Mouse (Mus musculus) megakaryocyte, embryonic 14.5 days (primary cell): ENCODE measurements around the gene Zfx.

ENCODE experiments used
- FLI1 ChIP-seq: IDR thresholded peaks from 2 replicates; pipeline ENCODE4 v1.6.1; 2012; ENCODE audit warnings: low read length, inconsistent platforms, mixed read lengths
- GATA1 ChIP-seq: IDR thresholded peaks from 3 replicates; pipeline ENCODE4 v1.6.1; 2012; ENCODE audit warnings: mixed read lengths, low read length, inconsistent platforms, borderline replicate concordance

DNA sequence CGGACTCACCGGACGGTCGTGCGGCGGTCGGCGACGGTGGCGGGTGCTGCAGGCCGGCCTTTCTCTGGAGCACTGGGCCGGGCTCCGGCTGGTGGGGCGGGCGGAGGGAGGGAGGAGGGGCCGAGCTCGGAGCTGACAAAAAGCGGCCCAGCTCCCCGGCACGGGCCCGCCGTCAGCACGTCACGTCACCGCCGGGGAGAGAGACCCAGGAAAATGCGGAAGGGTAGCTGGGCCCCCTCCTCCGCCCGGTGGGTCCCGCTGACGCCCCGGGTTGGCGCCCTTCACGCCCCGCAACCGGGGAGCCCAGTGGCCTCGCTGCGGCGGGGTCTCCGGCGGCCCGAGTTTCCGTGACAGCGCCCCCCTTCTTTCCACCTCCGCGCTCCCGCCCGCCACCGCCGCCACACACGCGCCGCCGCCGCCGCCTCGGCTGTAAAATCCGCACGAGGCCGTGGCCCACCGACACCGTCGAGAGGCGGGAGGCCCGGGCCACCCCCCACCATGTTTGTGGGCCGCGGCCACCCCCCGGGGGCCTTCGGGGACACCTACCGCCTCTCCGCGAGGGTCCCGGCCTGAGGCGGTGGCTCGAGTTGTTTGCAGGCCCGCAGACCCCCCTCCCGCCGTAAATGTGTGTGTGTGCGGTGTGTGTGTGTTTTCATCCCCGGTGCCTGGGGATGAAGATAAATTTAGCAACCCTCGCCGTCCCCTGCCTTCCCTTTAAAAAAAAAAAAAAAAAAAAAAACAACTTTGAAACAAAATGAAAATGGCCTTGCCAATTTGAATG, at the start of gene Zfx:
- TF ChIP-seq GATA1 = no peak
- no peak for TF ChIP-seq FLI1
